Mouse (Mus musculus) thymus, postnatal 25 days (tissue): Measurements from ENCODE around the gene Cfap157.

Experiments
- DNase-seq: peaks from one replicate; pipeline ENCODE4 v3.0.0; 2022

The Cfap157 gene

GRCm38 (mm10) chr2:32749082-32749481, 35.1 kb downstream of the Cfap157 start:
- DNase-seq: no peak

DNA sequence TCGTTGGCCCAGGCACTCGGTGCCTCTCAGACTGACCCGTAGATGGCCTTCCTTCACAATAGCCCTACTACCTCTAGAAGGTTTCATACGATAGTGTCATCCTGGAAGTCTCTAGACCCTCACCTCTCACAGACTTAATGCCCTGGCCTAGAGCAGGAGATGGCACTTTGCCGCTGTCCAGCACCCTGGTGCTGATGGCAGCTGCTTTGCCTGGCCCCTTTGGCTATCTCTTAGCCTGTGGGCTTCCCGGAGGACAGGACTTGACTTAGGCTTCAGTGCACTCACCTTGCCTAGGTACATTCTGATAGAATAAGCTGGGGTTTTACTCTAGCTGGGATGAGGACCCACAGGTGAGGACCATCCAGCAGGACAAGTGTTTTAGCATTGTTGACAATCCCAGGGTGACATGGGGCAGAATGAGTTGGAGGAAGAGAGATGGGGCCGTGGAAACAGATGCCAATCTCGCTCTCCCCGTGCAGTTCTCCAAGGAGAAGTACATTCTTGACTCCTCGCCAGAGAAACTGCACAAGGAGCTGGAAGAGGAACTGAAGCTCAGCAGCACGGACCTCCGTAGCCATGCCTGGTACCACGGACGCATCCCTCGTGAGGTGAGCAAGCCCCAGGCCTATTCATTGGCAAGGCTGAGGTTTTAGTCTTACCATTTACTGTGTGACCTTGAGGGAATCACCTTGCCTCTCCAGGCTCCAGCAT, 39.8 kb downstream of the Cfap157 start:
- no peak for DNase-seq

DNA sequence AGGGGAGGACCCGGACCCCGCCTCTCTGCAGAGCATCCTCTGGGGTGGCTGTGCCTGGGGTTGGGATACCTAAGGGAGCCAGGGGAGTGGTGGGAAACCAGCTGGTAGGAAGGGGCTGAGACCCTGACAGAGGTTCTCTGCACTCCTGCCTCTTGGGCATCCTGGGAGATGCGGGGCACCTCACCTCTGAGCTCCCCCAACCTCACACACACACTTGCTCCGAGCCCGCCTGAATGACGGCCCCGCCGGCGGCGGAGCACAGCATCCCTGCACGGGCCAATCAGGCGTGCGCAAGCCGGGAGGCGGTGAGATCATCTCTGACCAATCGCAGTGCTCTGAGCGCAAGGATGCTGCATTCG, 42.1 kb downstream of the Cfap157 start:
- no peak for DNase-seq

- DNase-seq: no peak
Measured at GRCm38 (mm10) chr2:32741273-32742172, 42.7 kb downstream of the Cfap157 start.

DNA sequence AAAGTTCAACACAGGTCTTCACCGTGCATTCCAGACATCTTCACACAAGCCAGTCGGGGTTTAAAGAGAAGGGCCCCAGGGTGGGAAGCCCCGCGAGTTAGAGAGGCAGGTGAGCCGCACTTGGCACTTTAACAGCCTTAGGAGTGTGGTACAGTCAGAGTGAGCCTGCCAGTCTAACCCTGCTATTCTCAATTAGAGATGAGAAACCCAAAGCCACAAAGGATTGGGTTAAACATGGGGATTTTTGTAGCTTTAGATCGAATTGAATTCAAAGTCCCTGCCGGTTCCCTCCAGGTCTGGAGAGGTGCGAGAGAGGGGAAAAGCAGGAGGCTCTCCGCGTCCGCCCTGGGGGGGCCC, 43.3 kb downstream of the Cfap157 start, which contains the start of gene 6330409D20Rik:
Gene 6330409D20Rik (minus strand): TSS at position 101 of the 357 bp plus-strand sequence.
- no peak for DNase-seq

- no peak for DNase-seq
Measured at GRCm38 (mm10) chr2:32739311-32739710, 44.9 kb downstream of the Cfap157 start.

DNA sequence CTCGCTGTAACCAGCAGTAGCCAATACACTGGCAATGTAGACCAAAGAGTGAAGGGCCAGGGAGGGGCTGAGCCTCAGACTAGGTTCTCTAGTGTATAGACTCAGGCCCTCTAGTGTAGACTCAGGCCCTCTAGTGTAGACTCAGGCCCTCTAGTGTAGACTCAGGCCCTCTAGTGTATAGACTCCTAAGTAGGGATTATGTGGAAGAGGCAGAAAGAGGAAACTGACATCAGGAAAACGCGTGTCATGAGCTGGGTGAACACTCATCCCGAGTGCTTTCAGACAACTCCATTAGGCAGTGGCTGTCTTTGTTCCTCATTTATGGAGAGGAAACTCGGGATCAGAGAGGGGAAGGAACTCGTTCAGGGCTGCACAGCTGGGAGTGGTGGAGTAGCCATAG, 47.2 kb downstream of the Cfap157 start:
- DNase-seq: no peak

DNA sequence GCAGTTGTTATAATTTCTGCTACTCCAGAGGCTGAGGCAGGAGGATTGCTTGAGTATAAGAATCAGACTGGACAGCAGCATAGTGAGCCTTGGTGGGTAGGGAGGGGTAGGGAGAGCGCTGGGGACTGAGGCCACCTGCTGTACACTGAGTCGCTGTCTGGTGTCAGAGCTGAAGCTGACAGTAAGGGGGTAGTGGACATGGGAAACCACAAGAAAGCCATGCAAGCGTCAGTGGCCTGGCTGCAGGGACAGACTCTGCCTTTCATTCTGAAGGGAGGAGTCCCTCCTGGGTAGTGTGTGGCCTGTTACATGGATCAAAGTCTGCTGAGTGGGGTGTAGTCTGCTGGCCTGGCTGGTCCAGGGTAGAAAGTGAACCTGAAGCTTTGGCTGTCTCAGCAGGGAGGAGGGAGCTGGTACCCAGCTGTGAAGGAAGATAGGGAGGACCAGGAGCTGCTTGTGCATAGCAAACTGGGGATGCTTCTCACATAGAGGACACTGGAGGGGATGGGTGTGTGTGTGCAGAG, 47.9 kb downstream of the Cfap157 start:
- DNase-seq: no peak

DNA sequence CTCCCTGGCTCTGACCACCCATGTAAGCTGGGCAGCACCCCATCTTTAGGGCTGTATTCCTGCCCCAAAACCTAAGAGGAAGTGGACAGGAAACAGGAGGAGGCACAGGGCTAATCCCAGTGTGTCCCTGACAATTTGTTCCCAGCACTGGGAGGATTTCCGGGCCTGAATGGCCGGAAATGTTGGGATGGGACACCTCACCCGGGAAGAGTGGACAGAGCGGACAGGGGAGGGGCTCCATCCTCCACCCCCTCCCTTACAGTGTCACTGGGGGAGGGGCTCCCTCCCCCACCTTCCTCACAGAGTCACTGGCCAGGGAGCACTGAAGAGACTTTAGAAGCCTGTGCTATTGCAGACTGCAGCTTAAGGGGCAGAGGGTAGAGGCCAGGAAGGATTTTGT, 49.3 kb downstream of the Cfap157 start:
- no peak for DNase-seq

GRCm38 (mm10) chr2:32734480-32734879, 49.7 kb downstream of the Cfap157 start:
- no peak for DNase-seq

- DNase-seq: no peak
Measured at GRCm38 (mm10) chr2:32732695-32733094, 51.5 kb downstream of the Cfap157 start.

- no peak for DNase-seq
Measured at GRCm38 (mm10) chr2:32731911-32732310, 52.3 kb downstream of the Cfap157 start.

DNA sequence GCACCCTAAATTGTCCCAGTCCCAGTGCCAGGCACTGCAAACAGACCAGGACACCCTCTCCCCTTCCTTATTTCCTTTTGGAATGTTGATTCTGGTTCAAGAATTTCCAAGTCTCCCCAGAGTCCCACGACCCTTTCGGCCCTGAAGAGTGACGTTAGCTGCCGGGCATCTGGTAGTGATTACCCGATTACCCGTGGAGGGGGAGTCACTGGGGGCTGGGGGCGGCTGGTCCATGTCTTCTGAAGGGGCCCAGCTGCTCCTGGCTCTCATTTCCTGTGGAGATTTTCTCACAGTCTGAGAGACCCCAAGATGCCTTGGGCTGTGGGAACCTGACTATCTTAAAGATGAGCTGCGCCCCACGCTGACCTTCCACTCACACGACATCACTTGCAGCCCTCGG, 53.4 kb downstream of the Cfap157 start:
- DNase-seq: no peak

- DNase-seq: no peak
Measured at GRCm38 (mm10) chr2:32729547-32729946, 54.7 kb downstream of the Cfap157 start.

GRCm38 (mm10) chr2:32728463-32728862, 55.8 kb downstream of the Cfap157 start:
- DNase-seq: no peak

DNA sequence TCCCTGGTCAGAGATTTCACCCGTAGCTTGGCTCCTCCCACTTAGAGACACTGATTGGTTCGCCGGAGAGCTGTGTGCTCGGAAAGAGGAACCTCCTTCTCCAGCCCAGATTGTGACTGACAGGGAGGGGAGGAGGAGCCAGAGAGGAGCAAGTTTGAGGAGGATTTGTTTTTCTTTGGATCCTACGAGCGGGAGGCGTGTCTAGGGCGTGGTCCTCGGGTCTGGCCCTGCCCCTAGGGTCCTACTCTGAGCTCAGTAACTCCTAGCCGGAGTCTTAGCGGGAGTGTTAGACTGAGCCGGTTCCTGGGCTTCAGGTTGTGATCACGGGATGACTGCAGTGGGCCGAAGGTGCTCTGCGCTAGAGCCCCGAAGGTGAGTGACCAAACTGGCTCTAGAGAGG, 56.8 kb downstream of the Cfap157 start:
- peak; percentile 76 for DNase-seq
